Mouse (Mus musculus) heart, embryonic 11.5 days (tissue): ENCODE results near the gene Selenos. TPM values are rescaled to one million over a fixed set of nuclear protein-coding genes. Genes with fewer than 3 reads are reported as not detected.

ENCODE experiments used
- ATAC-seq: fragments of 200-750 bp; cut with Nextera tagmentation; replicated peaks from 2 replicates; pipeline ENCODE4 v1.8.0; 2017; ENCODE audit warnings: moderate library complexity; ENCODE audit not compliant: insufficient number of reproducible peaks, low FRiP score, low TSS enrichment
- H3K27ac ChIP-seq: fragments of 300-500 bp; sonication (generic); 2 replicates; pipeline ENCODE4 v1.5.1; 2014; ENCODE audit warnings: mild to moderate bottlenecking, low read depth, low read length
- H3K27me3 ChIP-seq: fragments of 300-500 bp; sonication (generic); 2 replicates; pipeline ENCODE4 v1.6.1; 2014; ENCODE audit warnings: mild to moderate bottlenecking, low read length, mixed read lengths; ENCODE audit not compliant: control insufficient read depth, insufficient read depth
- H3K36me3 ChIP-seq: fragments of 300-500 bp; sonication (generic); 2 replicates; pipeline ENCODE4 v1.6.1; 2014; ENCODE audit warnings: mild to moderate bottlenecking, low read length, moderate library complexity, mixed read lengths; ENCODE audit not compliant: control insufficient read depth, insufficient read depth
- H3K4me1 ChIP-seq: fragments of 300-500 bp; sonication (generic); 2 replicates; pipeline ENCODE4 v1.6.1; 2014; ENCODE audit warnings: low read length; ENCODE audit not compliant: control insufficient read depth, insufficient read depth
- H3K4me2 ChIP-seq: fragments of 300-500 bp; sonication (generic); 2 replicates; pipeline ENCODE4 v1.6.1; 2014; ENCODE audit warnings: mild to moderate bottlenecking, moderate library complexity
- H3K4me3 ChIP-seq: fragments of 300-500 bp; sonication (generic); 2 replicates; pipeline ENCODE4 v1.5.1; 2014; ENCODE audit warnings: low read depth, low read length
- H3K9ac ChIP-seq: fragments of 300-500 bp; sonication (generic); 2 replicates; pipeline ENCODE4 v1.6.1; 2014; ENCODE audit warnings: mild to moderate bottlenecking, low read depth, low read length, moderate library complexity
- H3K9me3 ChIP-seq: fragments of 300-500 bp; sonication (generic); replicated peaks from 2 replicates; pipeline ENCODE4 v1.6.1; 2016; ENCODE audit warnings: low read length; ENCODE audit not compliant: control insufficient read depth
- WGBS: fragments of 180-500 bp; shearing (Covaris S2); extraction: QIAGEN DNeasy Blood & Tissue Kit; methylation state at CpG from one replicate; pipeline ENCODE4 v1.1.7; 2014; ENCODE audit not compliant: insufficient replicate concordance; 5-methylcytosine and 5-hydroxymethylcytosine counted together
- polyA plus RNA-seq: library from polyadenylated mRNA; unstranded; fragments of >200 nt; fragmentation: Nextera tagmentation; extraction: Ambion mirVana; gene quantifications from 2 replicates; pipeline ENCODE4 v1.2.1, GENCODE M21; 2014

Gene Selenos
- polyA plus RNA-seq, 1 experiment from 2014 or later, result 76.4 TPM

DNA sequence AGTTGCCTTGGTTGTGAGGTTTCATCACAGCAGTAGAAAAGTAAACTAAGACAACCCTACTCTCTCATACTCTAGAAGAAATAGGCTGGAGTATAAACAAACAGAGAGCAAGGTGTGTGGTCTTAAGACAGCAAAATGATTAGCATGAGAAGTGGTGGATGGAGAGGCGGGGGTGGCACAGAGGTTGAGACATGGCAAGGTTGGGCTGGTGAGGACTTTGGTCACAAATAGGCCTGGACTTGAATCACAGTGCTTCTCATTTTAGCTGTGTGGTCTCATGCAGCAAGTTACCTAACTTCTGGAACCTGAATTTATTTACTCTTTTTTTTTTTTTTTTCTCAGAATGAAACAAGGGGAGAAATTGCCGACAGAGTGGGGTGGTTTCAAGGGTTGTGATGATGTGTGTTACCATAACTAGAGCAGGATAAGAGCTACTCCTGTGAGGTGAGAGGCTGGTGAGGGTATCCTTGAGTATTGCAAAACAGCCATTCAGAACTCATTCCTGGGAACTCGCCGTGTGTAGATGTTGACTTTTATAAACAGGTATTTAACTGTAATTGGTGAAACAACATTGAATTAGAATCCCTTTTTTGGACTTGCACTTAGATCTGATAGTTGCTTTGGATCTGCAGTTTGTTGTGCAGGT, 52.5 kb downstream of the Selenos start:
- no peak overlapping the region for H3K9ac ChIP-seq
- no peak overlapping the region for H3K4me3 ChIP-seq
- ATAC-seq, result no peak
- H3K27ac ChIP-seq, result no peak overlapping the region
- H3K9me3 ChIP-seq, result no peaks in the 10 kb centered on the region
- peaks cover 25% of the 10 kb centered on the region for H3K4me1 ChIP-seq
- peaks cover 4% of the 10 kb centered on the region for H3K36me3 ChIP-seq
- H3K4me2 ChIP-seq, result no peak overlapping the region
- WGBS, result 87% methylated on average over 4 of the region's 4 CpGs
- H3K27me3 ChIP-seq, result no peaks in the 10 kb centered on the region

DNA sequence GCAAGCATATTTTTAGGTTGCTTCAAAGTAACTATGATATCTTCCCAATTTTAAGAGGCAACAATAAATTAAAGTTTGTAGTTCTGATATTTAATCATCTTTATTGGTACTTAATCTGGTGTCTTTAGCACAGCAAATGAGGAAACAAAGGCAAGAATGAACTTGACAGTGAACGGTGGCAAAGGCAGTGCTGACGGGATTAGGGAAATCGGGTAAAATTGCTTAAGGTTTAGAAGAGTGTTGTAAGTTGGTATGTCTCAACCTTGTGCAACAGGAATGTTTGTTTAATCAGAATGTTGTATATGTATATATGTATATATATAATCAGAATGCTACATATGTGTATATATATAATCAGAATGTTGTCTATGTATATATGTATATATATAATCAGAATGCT, 54.7 kb downstream of the Selenos start:
- Histone ChIP-seq H3K9me3 (no peaks in the 10 kb centered on the region), H3K27me3 (no peaks in the 10 kb centered on the region), H3K4me2 (no peak overlapping the region), H3K36me3 (peaks cover 4% of the 10 kb centered on the region), H3K27ac (no peak overlapping the region), H3K4me1 (peaks cover 13% of the 10 kb centered on the region), H3K9ac (no peak overlapping the region), H3K4me3 (no peak overlapping the region)
- 90% methylated on average over 3 of the region's 3 CpGs for WGBS
- no peak for ATAC-seq

DNA sequence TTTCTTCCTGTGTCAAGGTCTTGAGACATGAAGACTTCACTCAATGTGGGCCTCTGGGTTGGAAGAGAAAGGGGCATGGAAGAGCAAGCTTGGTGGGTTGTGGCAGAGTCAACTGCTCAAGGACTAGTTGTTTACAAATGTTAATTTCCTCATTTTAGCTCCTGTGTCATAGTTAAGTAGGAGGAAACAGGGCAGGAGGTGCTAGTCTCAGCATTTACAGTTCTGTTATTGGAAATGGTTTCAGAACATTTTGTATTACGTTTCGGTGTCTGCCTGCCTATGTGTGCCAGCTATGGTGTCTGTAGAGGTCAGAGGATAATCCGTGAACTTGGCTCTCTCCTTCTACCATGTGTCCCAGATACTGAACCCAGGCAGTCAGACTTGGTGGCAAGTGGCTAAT, 56.2 kb downstream of the Selenos start:
- 89% methylated on average over 3 of the region's 3 CpGs for WGBS
- H3K4me1 ChIP-seq, result peaks cover 7% of the 10 kb centered on the region
- no peak overlapping the region for H3K4me3 ChIP-seq
- ATAC-seq, result no peak
- H3K27me3 ChIP-seq, result no peaks in the 10 kb centered on the region
- no peak overlapping the region for H3K27ac ChIP-seq
- no peak overlapping the region for H3K4me2 ChIP-seq
- no peak overlapping the region for H3K9ac ChIP-seq
- H3K9me3 ChIP-seq, result no peaks in the 10 kb centered on the region
- H3K36me3 ChIP-seq, result peaks cover 4% of the 10 kb centered on the region

DNA sequence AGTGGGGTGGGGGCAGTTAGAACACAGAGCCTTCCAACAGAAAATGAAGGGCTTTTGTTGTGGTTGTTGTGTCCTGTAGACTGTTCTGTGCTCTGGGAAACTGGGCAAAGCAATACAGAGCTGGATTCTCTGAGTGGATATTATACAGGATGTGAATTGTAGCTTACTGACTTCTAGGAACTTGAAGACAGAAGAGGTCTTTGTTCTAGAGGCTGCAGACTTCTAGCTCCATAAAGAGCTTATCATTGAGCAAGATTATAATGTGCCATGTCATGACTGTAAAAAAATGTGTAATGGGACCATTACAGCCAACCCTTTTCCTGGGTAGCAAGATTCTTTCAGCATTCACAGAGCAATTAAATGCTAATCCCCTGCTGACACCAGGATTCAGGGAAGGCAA, 56.7 kb downstream of the Selenos start:
- H3K36me3 ChIP-seq, result peaks cover 4% of the 10 kb centered on the region
- no peak overlapping the region for H3K9ac ChIP-seq
- no peaks in the 10 kb centered on the region for H3K9me3 ChIP-seq
- H3K4me2 ChIP-seq, result no peak overlapping the region
- no peak for ATAC-seq
- no peaks in the 10 kb centered on the region for H3K27me3 ChIP-seq
- no peak overlapping the region for H3K27ac ChIP-seq
- H3K4me1 ChIP-seq, result peaks cover 7% of the 10 kb centered on the region
- no peak overlapping the region for H3K4me3 ChIP-seq

DNA sequence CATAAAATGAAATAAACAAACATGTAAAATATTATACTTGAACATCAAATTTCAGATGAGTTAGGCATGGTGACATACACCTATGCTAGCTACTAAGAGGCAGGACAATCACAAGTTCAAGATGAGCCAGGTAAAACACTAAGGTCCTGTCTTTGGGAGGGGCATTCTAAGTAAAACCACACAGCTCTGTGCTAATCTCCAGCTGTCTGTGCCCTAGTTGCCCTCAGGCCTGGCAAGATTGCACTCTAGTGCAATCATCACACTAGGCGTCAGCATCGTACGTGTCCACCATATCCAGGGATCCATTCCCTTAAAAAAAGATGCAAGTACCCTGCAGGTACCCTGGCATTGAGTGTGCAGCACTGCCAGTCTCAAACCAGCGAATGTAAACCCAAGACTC, 57.9 kb downstream of the Selenos start:
- Histone ChIP-seq H3K4me1 (peaks cover 7% of the 10 kb centered on the region), H3K27ac (no peak overlapping the region), H3K4me2 (no peak overlapping the region), H3K36me3 (no peaks in the 10 kb centered on the region), H3K27me3 (no peaks in the 10 kb centered on the region), H3K9me3 (no peaks in the 10 kb centered on the region), H3K9ac (no peak overlapping the region), H3K4me3 (no peak overlapping the region)
- WGBS, result 94% methylated on average over 4 of the region's 4 CpGs
- no peak for ATAC-seq

DNA sequence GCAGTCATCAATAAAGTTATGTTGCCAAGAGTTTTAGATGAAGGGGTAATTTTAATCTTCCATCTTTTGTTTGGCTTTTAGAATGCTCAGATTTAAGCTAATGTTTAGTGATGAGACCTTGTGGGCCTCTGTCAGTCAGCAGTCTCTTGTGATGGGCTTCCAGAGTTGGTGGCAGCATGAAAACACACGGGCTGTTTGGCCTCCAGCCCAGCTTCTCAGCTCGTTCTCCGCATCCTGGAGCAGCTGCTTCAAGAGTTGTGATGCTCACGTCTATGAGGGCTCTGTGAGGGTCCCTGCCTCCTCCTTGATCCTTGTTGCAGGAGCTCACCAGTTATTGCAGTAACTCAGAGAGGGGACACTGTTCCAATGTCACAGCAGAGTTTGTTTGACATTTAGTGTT, 58.9 kb downstream of the Selenos start:
- Histone ChIP-seq H3K27me3 (no peaks in the 10 kb centered on the region), H3K27ac (no peak overlapping the region), H3K4me1 (peaks cover 7% of the 10 kb centered on the region)

DNA sequence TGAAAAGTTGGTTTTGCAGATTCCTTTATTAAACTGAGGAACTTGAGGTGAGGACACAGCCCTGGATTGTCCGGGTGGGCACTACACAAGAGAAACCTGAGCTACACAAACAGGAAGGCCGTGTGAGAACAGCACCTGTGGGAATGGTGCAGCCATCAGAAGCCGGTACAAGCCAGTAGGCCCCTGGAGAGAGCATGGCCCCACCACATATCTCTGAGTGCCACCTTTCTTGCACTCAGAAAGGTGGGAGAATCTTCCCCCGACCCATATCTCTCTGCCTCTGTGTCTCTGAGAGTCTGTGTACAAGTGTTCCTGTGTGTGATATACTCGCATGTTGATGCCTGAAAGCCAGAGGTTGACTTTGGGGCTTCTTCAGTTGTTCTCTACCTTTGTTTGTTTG, 59.4 kb downstream of the Selenos start:
- Histone ChIP-seq H3K4me3 (no peak overlapping the region), H3K4me1 (peaks cover 7% of the 10 kb centered on the region), H3K9me3 (no peaks in the 10 kb centered on the region), H3K36me3 (no peaks in the 10 kb centered on the region), H3K27me3 (no peaks in the 10 kb centered on the region), H3K27ac (no peak overlapping the region), H3K4me2 (no peak overlapping the region), H3K9ac (no peak overlapping the region)
- ATAC-seq, result no peak
- 76% methylated on average over 5 of the region's 5 CpGs for WGBS

More for the DNA sequence above, 58.9 kb downstream of the Selenos start:
- 59% methylated on average over 4 of the region's 4 CpGs for WGBS
- Histone ChIP-seq H3K9me3 (no peaks in the 10 kb centered on the region), H3K4me3 (no peak overlapping the region), H3K36me3 (no peaks in the 10 kb centered on the region), H3K9ac (no peak overlapping the region), H3K4me2 (no peak overlapping the region)
- no peak for ATAC-seq

Other genes starting within 250 kb of the Selenos start
- gene Pcsk6, start 217.9 kb upstream of the Selenos start, polyA plus RNA-seq, result 5.7 and 6.1 TPM in 2 replicates
- gene Gm45213, start 36.0 kb upstream of the Selenos start, polyA plus RNA-seq, result not detected in 2 replicates
- 127 and 128 TPM in 2 replicates for gene Snrpa1, start 20.6 kb upstream of the Selenos start, polyA plus RNA-seq
- 24.1 and 29.0 TPM in 2 replicates for gene Chsy1, start 29.9 kb downstream of the Selenos start, polyA plus RNA-seq